Mouse (Mus musculus) MEL (cell line): ENCODE results near the gene Gpr173. TPM values are rescaled to one million over a fixed set of nuclear protein-coding genes. Genes with fewer than 3 reads are reported as not detected.

ENCODE experiments used
- DNase-seq: peaks from one replicate; pipeline ENCODE4 v3.0.0; 2011; ENCODE audit warnings: low read depth, low spot score
- H3K27ac ChIP-seq: 2 replicates; pipeline ENCODE4 v1.5.1; 2012; ENCODE audit warnings: low read depth, mild to moderate bottlenecking, control low read depth, low read length, moderate library complexity; ENCODE audit not compliant: control insufficient read depth
- H3K27me3 ChIP-seq, 2 experiments: fragments of 150-350 bp in 1 of 2; sonication (generic) in 1 of 2; 2 replicates each; pipeline ENCODE4 v1.6.1; 2012; ENCODE audit warnings: low read length in 2 of 2, mild to moderate bottlenecking in 2 of 2, improper control_type of control experiment in 1 of 2, moderate library complexity in 1 of 2; ENCODE audit not compliant: insufficient read depth in 2 of 2, control insufficient read depth in 1 of 2
- H3K36me3 ChIP-seq, 2 experiments: 2 replicates each; pipeline ENCODE4 v1.6.1; 2012 to 2014; ENCODE audit warnings: low read length in 2 of 2, improper control_type of control experiment in 1 of 2, inconsistent platforms in 1 of 2, mild to moderate bottlenecking in 1 of 2; ENCODE audit not compliant: insufficient read depth in 2 of 2, control insufficient read depth in 1 of 2
- H3K4me1 ChIP-seq, 2 experiments: fragments of 150-350 bp in 1 of 2; sonication (generic) in 1 of 2; 2 replicates each; pipeline ENCODE4 v1.6.1; 2012; ENCODE audit warnings: low read length in 2 of 2, improper control_type of control experiment in 1 of 2, mild to moderate bottlenecking in 1 of 2; ENCODE audit not compliant: insufficient read depth in 2 of 2, control insufficient read depth in 1 of 2
- H3K4me3 ChIP-seq, 2 experiments: fragments of 150-350 bp in 1 of 2; sonication (generic) in 1 of 2; 2 replicates each; pipeline ENCODE4 v1.5.1; 2012; ENCODE audit warnings: low read depth in 2 of 2, low read length in 2 of 2, mild to moderate bottlenecking in 2 of 2, moderate library complexity in 2 of 2, control low read depth in 1 of 2, improper control_type of control experiment in 1 of 2; ENCODE audit not compliant: control insufficient read depth in 1 of 2, insufficient read depth in 1 of 2
- H3K79me2 ChIP-seq: 2 replicates; pipeline ENCODE4 v1.6.1; 2012; ENCODE audit warnings: mild to moderate bottlenecking, low read length, moderate library complexity; ENCODE audit not compliant: control insufficient read depth, poor library complexity, insufficient read depth
- H3K9ac ChIP-seq: 2 replicates; pipeline ENCODE4 v1.6.1; 2012; ENCODE audit warnings: low read depth, mild to moderate bottlenecking, control low read depth, low read length, moderate library complexity; ENCODE audit not compliant: control insufficient read depth, poor library complexity, severe bottlenecking
- H3K9me3 ChIP-seq: fragments of 150-350 bp; sonication (generic); replicated peaks from 2 replicates; pipeline ENCODE4 v1.6.1; 2012; ENCODE audit warnings: mild to moderate bottlenecking, low read length, improper control_type of control experiment, moderate library complexity; ENCODE audit not compliant: insufficient read depth
- BHLHE40 ChIP-seq: IDR thresholded peaks from 2 replicates; pipeline ENCODE4 v1.6.1; 2012; ENCODE audit warnings: low read depth, mild to moderate bottlenecking, inconsistent platforms, low read length, improper control_type of control experiment, borderline replicate concordance
- CHD1 ChIP-seq: IDR thresholded peaks from 2 replicates; pipeline ENCODE4 v1.6.1; 2012; ENCODE audit warnings: low read depth, mild to moderate bottlenecking, inconsistent platforms, low read length, improper control_type of control experiment
- CHD2 ChIP-seq: IDR thresholded peaks from 2 replicates; pipeline ENCODE4 v1.6.1; 2011; ENCODE audit warnings: low read length, improper control_type of control experiment
- CTCF ChIP-seq, 3 experiments: IDR thresholded peaks in 2 of 3; conservative IDR thresholded peaks in 1 of 3; 2 replicates each; pipeline ENCODE4 v1.5.1; 2011 to 2012; ENCODE audit warnings: low read length in 3 of 3, low read depth in 2 of 3, mild to moderate bottlenecking in 2 of 3, improper control_type of control experiment in 1 of 3, inconsistent platforms in 1 of 3, mixed read lengths in 1 of 3, moderate library complexity in 1 of 3; ENCODE audit not compliant: control insufficient read depth in 1 of 3, insufficient read depth in 1 of 3, poor library complexity in 1 of 3, severe bottlenecking in 1 of 3
- E2F4 ChIP-seq: IDR thresholded peaks from 2 replicates; pipeline ENCODE4 v1.6.1; 2011; ENCODE audit warnings: low read depth, low read length, improper control_type of control experiment, borderline replicate concordance
- ELF1 ChIP-seq: IDR thresholded peaks from 2 replicates; pipeline ENCODE4 v1.6.1; 2014; ENCODE audit warnings: low read depth, mild to moderate bottlenecking, inconsistent platforms, low read length, improper control_type of control experiment, moderate library complexity
- EP300 ChIP-seq, 2 experiments: IDR thresholded peaks; 2 replicates each; pipeline ENCODE4 v1.6.1; 2011; ENCODE audit warnings: improper control_type of control experiment in 2 of 2, low read length in 2 of 2, low read depth in 1 of 2, mild to moderate bottlenecking in 1 of 2
- ETS1 ChIP-seq: IDR thresholded peaks from 2 replicates; pipeline ENCODE4 v1.6.1; 2012; ENCODE audit warnings: low read depth, mild to moderate bottlenecking, inconsistent platforms, low read length, improper control_type of control experiment, moderate library complexity
- GATA1 ChIP-seq: IDR thresholded peaks from 2 replicates; pipeline ENCODE4 v1.6.1; 2011; ENCODE audit warnings: low read depth, low read length, improper control_type of control experiment
- HCFC1 ChIP-seq: IDR thresholded peaks from 2 replicates; pipeline ENCODE4 v1.6.1; 2012; ENCODE audit warnings: low read depth, mild to moderate bottlenecking, inconsistent platforms, low read length, improper control_type of control experiment, moderate library complexity
- MAFK ChIP-seq: IDR thresholded peaks from 2 replicates; pipeline ENCODE4 v1.6.1; 2011; ENCODE audit warnings: low read depth, mild to moderate bottlenecking, low read length, improper control_type of control experiment, borderline replicate concordance
- MAX ChIP-seq: IDR thresholded peaks from 2 replicates; pipeline ENCODE4 v1.6.1; 2011; ENCODE audit warnings: low read length, improper control_type of control experiment
- MAZ ChIP-seq: IDR thresholded peaks from 2 replicates; pipeline ENCODE4 v1.6.1; 2012; ENCODE audit warnings: low read depth, mild to moderate bottlenecking, inconsistent platforms, low read length, improper control_type of control experiment
- MEF2A ChIP-seq: IDR thresholded peaks from 2 replicates; pipeline ENCODE4 v1.6.1; 2014; ENCODE audit warnings: low read depth, mild to moderate bottlenecking, inconsistent platforms, low read length, improper control_type of control experiment; ENCODE audit not compliant: poor library complexity, insufficient replicate concordance, severe bottlenecking; ENCODE audit errors: extremely low read depth
- MXI1 ChIP-seq: IDR thresholded peaks from 2 replicates; pipeline ENCODE4 v1.6.1; 2011; ENCODE audit warnings: mild to moderate bottlenecking, low read depth, low read length, improper control_type of control experiment
- MYB ChIP-seq: IDR thresholded peaks from 2 replicates; pipeline ENCODE4 v1.6.1; 2011; ENCODE audit warnings: mild to moderate bottlenecking, low read depth, low read length, improper control_type of control experiment
- MYC ChIP-seq: IDR thresholded peaks from 2 replicates; pipeline ENCODE4 v1.6.1; 2011; ENCODE audit warnings: low read depth, mild to moderate bottlenecking, low read length, improper control_type of control experiment, moderate library complexity
- NRF1 ChIP-seq: IDR thresholded peaks from 2 replicates; pipeline ENCODE4 v1.6.1; 2014; ENCODE audit warnings: low read depth, mild to moderate bottlenecking, inconsistent platforms, low read length, improper control_type of control experiment, moderate library complexity; ENCODE audit not compliant: poor library complexity, insufficient read depth, severe bottlenecking
- POLR2A ChIP-seq, 2 experiments: IDR thresholded peaks; 2 replicates each; pipeline ENCODE4 v1.6.1; 2011 to 2012; ENCODE audit warnings: low read length in 2 of 2, mild to moderate bottlenecking in 2 of 2, control low read depth in 1 of 2, improper control_type of control experiment in 1 of 2, low read depth in 1 of 2, moderate library complexity in 1 of 2; ENCODE audit not compliant: control insufficient read depth in 1 of 2, insufficient read depth in 1 of 2, poor library complexity in 1 of 2
- POLR2AphosphoS5 ChIP-seq: IDR thresholded peaks from 2 replicates; pipeline ENCODE4 v1.6.1; 2012; ENCODE audit warnings: low read depth, borderline replicate concordance, mild to moderate bottlenecking, inconsistent platforms, low read length, moderate library complexity, mixed read lengths
- RAD21 ChIP-seq: IDR thresholded peaks from 2 replicates; pipeline ENCODE4 v1.6.1; 2011; ENCODE audit warnings: mild to moderate bottlenecking, low read depth, low read length, improper control_type of control experiment
- RCOR1 ChIP-seq: IDR thresholded peaks from 2 replicates; pipeline ENCODE4 v1.6.1; 2012; ENCODE audit warnings: low read depth, mild to moderate bottlenecking, inconsistent platforms, low read length, improper control_type of control experiment
- SIN3A ChIP-seq: IDR thresholded peaks from 2 replicates; pipeline ENCODE4 v1.6.1; 2012; ENCODE audit warnings: low read length, improper control_type of control experiment, inconsistent platforms
- SMC3 ChIP-seq: IDR thresholded peaks from 2 replicates; pipeline ENCODE4 v1.6.1; 2011; ENCODE audit warnings: low read depth, low read length, improper control_type of control experiment
- TAL1 ChIP-seq: IDR thresholded peaks from 2 replicates; pipeline ENCODE4 v1.6.1; 2012; ENCODE audit warnings: mild to moderate bottlenecking, inconsistent platforms, low read length, moderate library complexity, mixed read lengths
- TBP ChIP-seq: IDR thresholded peaks from 2 replicates; pipeline ENCODE4 v1.8.0; 2011; ENCODE audit warnings: low read depth, low read length, improper control_type of control experiment
- TCF12 ChIP-seq: IDR thresholded peaks from 2 replicates; pipeline ENCODE4 v1.6.1; 2014; ENCODE audit warnings: low read depth, mild to moderate bottlenecking, inconsistent platforms, low read length, improper control_type of control experiment, moderate library complexity
- UBTF ChIP-seq: IDR thresholded peaks from 2 replicates; pipeline ENCODE4 v1.6.1; 2012; ENCODE audit warnings: low read depth, mild to moderate bottlenecking, inconsistent platforms, low read length, improper control_type of control experiment, moderate library complexity, borderline replicate concordance; ENCODE audit not compliant: insufficient read depth
- USF1 ChIP-seq: IDR thresholded peaks from 2 replicates; pipeline ENCODE4 v1.6.1; 2014; ENCODE audit warnings: low read depth, mild to moderate bottlenecking, inconsistent platforms, low read length, improper control_type of control experiment, moderate library complexity
- USF2 ChIP-seq, 2 experiments: IDR thresholded peaks; 2 replicates each; pipeline ENCODE4 v1.6.1; 2011 to 2012; ENCODE audit warnings: improper control_type of control experiment in 2 of 2, low read length in 2 of 2, borderline replicate concordance in 1 of 2, inconsistent platforms in 1 of 2, low read depth in 1 of 2, mild to moderate bottlenecking in 1 of 2; ENCODE audit not compliant: insufficient read depth in 1 of 2
- ZKSCAN1 ChIP-seq: IDR thresholded peaks from 2 replicates; pipeline ENCODE4 v1.6.1; 2012; ENCODE audit warnings: low read depth, mild to moderate bottlenecking, inconsistent platforms, low read length, improper control_type of control experiment, moderate library complexity
- ZMIZ1 ChIP-seq: IDR thresholded peaks from 2 replicates; pipeline ENCODE4 v1.6.1; 2012; ENCODE audit warnings: low read depth, mild to moderate bottlenecking, inconsistent platforms, low read length, improper control_type of control experiment, moderate library complexity
- ZNF384 ChIP-seq: IDR thresholded peaks from 2 replicates; pipeline ENCODE4 v1.6.1; 2012; ENCODE audit warnings: low read depth, mild to moderate bottlenecking, inconsistent platforms, low read length, improper control_type of control experiment
- polyA plus RNA-seq, 2 experiments: library from polyadenylated mRNA; stranded (reverse) in 1 of 2; unstranded in 1 of 2; fragments of >175 nt in 1 of 2; fragments of >200 nt in 1 of 2; gene quantifications; 2 replicates each; pipeline versions ENCODE4 v1.2.1 to v1.2.4; 2012; ENCODE audit warnings: low replicate concordance in 2 of 2, low read depth in 1 of 2; ENCODE audit not compliant: insufficient read length in 2 of 2, insufficient read depth in 1 of 2, missing spikeins in 1 of 2
- total RNA-seq: library from RNA; depleted of rRNA; stranded (reverse); fragments of 300-350 nt; gene quantifications from 2 replicates; pipeline ENCODE4 v1.2.3, GENCODE M21; 2012

Gene Gpr173
- total and polyA plus RNA-seq, 3 experiments, result not detected

GRCm38 (mm10) chrX:152307942-152308341 lies 60.6 kb downstream of the Gpr173 start (continued):
- no peak for TF ChIP-seq RCOR1

GRCm38 (mm10) chrX:152307371-152307770 lies 61.1 kb downstream of the Gpr173 start:
- Histone ChIP-seq H3K9ac (no peak overlapping the region; the same call in 1 of the 2 replicates), H3K9me3 (no peaks in the 10 kb centered on the region), H3K79me2 (no peaks in the 10 kb centered on the region), H3K4me1 (peaks cover 0 to 8% of the 10 kb centered on the region in 2 experiments; a peak in 3 of 4 replicates), H3K27ac (peak overlapping the region; percentile 60), H3K27me3 (no peaks in the 10 kb centered on the region), H3K36me3 (peaks cover 0 to 20% of the 10 kb centered on the region in 2 experiments; a peak in 2 of 4 replicates), H3K4me3 (no peak overlapping the region)
- TF ChIP-seq GATA1, result peak; percentile 93
- no peak for TF ChIP-seq NRF1
- no peak for TF ChIP-seq UBTF
- no peak for TF ChIP-seq CTCF (IDR thresholded peaks at IDR 0.05 in 2 of 3, conservative IDR thresholded peaks at IDR 0.05 in 1 of 3; ENCODE audit: control insufficient read depth in 1 of 3, insufficient read depth in 1 of 3, low read depth in 2 of 3, low read length in 3 of 3, poor library complexity in 1 of 3, severe bottlenecking in 1 of 3)
- no peak for TF ChIP-seq ZMIZ1
- TF ChIP-seq MAFK, result no peak
- TF ChIP-seq SMC3, result no peak
- peak; percentile 53; the same call in 1 of the 2 replicates for TF ChIP-seq TBP
- no peak; the same call in none of the 2 replicates for TF ChIP-seq MXI1
- peak; percentile 42 for TF ChIP-seq SIN3A
- no peak for TF ChIP-seq ZKSCAN1
- TF ChIP-seq CHD1, result no peak
- no peak for TF ChIP-seq RAD21
- TF ChIP-seq POLR2AphosphoS5, result no peak
- no peak; the same call in 1 of the 2 replicates for TF ChIP-seq MYC
- TF ChIP-seq CHD2, result no peak
- peak; percentile 93 for TF ChIP-seq ZNF384
- TF ChIP-seq HCFC1, result no peak
- peak; percentile 81 for TF ChIP-seq ETS1
- no peak for TF ChIP-seq USF1
- no peak for TF ChIP-seq E2F4
- no peak for TF ChIP-seq MAX
- peak; percentile 69 for TF ChIP-seq RCOR1
- peak; percentile 92 for TF ChIP-seq EP300 (IDR thresholded peaks at IDR 0.05; ENCODE audit: low read depth in 1 of 2, low read length in 2 of 2)
- peak; percentile 92 for TF ChIP-seq TCF12
- TF ChIP-seq MAZ, result no peak
- no peak for TF ChIP-seq MEF2A
- no peak for TF ChIP-seq POLR2A (IDR thresholded peaks at IDR 0.05; ENCODE audit: control insufficient read depth in 1 of 2, insufficient read depth in 1 of 2, low read depth in 1 of 2, low read length in 2 of 2, poor library complexity in 1 of 2)
- no peak for TF ChIP-seq BHLHE40
- peak; percentile 89 for TF ChIP-seq TAL1
- no peak for TF ChIP-seq USF2 (IDR thresholded peaks at IDR 0.05; ENCODE audit: borderline replicate concordance in 1 of 2, insufficient read depth in 1 of 2, low read depth in 1 of 2, low read length in 2 of 2)
- TF ChIP-seq ELF1, result no peak
- TF ChIP-seq MYB, result no peak; the same call in 1 of the 2 replicates
- peak; percentile 95 for DNase-seq
